Mouse (Mus musculus) megakaryocyte, embryonic 14.5 days (primary cell): ENCODE measurements at regions not wholly inside any gene's neighbourhood (a gene's known extent, or its start where the extent isn't known, plus 50 kb on each side); places are given as distances from the start of the nearest gene placed in this dataset.

Experiments
- FLI1 ChIP-seq: IDR thresholded peaks from 2 replicates; pipeline ENCODE4 v1.6.1; 2012; ENCODE audit warnings: low read length, inconsistent platforms, mixed read lengths
- GATA1 ChIP-seq: IDR thresholded peaks from 3 replicates; pipeline ENCODE4 v1.6.1; 2012; ENCODE audit warnings: mixed read lengths, low read length, inconsistent platforms, borderline replicate concordance

- TF ChIP-seq FLI1 (no peak), GATA1 (no peak)
Measured at GRCm38 (mm10) chr13:73009547-73010475, 250.5 kb upstream of the Irx4 start.
